Mouse (Mus musculus) adrenal gland, postnatal 4 days (tissue): ENCODE data around the gene Gpx5. TPM values are rescaled to one million over a fixed set of nuclear protein-coding genes. Genes with fewer than 3 reads are reported as not detected.

Experiments used
- DNase-seq, 2 experiments: peaks; one replicate each; pipeline ENCODE4 v3.0.0; 2021 to 2022; ENCODE audit warnings: low spot score in 2 of 2, mixed read lengths in 2 of 2
- long read RNA-seq, 2 experiments: library from polyadenylated mRNA; stranded (forward); transcript quantifications; one replicate each; pipeline ENCODE4 v2.0.0; 2021
- total RNA-seq, 2 experiments: library from RNA; stranded (reverse); gene quantifications; 2 replicates each; pipeline ENCODE4 v1.2.3; 2021

Gene Gpx5
- not detected for total RNA-seq
- long read RNA-seq, experiment 1, result 0 reads
- long read RNA-seq, experiment 2, result 0 reads

DNA sequence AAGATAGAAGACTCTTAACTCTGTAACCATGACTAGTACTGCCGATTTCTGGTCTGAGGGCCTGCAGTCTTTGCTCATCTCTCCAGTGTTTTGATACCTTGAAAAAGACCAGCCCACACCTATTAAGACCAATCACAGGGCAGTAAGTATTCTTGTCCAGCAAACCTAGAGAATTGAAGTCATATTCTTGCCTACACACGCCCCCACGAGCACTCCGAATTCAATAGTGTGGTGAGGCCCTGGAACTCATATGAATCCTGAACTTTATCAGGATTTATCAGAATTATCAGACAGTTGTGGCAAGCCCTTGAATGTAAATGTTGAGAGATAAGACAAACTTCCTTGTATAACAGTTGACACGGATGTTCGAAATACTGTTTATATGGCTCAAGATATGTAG, at the start of gene Gpx5:
Gene Gpx5 (minus strand): TSS at position 101 of the 400 bp plus-strand sequence.
- DNase-seq, result no peak

- DNase-seq, result no peak
These were observed 34.9 kb upstream of the Gpx5 start for GRCm38 (mm10) chr13:21327424-21327823.

- DNase-seq, result peak; percentile 58 to 68
These were observed 34.2 kb upstream of the Gpx5 start for GRCm38 (mm10) chr13:21326657-21327211.

- no peak for DNase-seq
These were observed 33.7 kb upstream of the Gpx5 start for GRCm38 (mm10) chr13:21326191-21326590.

DNA sequence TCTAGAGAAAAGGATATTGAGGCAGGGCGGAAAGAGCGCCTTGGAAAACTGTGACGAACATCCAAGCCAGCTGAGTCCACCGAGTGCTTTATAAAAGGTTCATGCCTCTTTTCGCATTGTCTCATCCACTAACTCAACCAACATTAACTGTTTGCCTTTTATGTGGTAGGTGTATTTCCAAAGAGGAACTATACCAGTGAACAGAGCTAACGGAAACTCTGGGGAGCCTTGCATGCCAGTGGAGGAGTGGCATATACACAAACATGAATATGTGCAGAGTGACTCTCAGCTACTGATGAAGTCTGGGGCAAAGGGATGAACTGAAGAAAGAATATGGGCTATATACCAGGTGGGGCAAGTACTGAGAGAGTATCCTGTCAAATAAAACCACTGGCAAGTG, 30.9 kb upstream of the Gpx5 start:
- no peak for DNase-seq

DNA sequence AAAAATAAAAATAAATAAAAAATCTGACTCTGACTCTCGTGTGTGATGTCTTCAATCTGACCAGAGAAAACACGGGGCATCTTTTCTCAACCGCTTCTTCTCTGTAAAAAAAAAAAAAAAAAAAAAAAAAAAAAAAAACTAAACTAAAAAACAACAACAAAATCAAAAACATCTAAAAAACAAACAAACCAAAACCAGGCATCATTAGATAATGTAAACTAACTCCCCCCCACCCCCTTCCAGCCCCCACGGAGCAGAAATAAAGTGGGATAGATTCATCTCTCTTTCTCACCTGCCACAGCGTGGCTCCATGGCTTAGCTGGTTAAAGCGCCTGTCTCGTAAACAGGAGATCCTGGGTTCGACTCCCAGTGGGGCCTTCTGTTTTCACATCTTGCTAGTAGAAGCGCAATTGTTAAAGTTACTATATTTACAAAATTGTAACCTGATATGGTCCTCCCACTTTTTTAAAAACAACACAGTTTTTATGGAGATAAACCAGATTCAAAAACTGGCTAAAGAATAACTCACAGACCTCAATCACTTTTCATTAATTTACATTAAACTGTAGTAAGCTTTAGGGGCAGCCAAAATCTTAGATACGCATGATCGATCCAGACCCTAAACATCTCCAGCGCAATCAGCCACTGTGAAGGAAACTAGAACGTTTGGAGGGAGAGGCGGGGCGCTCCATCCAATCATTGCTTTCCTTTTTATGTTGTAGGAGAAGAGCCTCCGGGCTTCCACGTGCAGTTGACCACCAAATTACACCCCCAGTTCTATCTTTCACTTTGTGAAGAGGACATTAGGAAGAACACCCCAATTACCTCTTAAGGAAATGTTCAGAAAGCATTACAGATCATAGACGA, 30.2 kb upstream of the Gpx5 start:
- no peak for DNase-seq

DNA sequence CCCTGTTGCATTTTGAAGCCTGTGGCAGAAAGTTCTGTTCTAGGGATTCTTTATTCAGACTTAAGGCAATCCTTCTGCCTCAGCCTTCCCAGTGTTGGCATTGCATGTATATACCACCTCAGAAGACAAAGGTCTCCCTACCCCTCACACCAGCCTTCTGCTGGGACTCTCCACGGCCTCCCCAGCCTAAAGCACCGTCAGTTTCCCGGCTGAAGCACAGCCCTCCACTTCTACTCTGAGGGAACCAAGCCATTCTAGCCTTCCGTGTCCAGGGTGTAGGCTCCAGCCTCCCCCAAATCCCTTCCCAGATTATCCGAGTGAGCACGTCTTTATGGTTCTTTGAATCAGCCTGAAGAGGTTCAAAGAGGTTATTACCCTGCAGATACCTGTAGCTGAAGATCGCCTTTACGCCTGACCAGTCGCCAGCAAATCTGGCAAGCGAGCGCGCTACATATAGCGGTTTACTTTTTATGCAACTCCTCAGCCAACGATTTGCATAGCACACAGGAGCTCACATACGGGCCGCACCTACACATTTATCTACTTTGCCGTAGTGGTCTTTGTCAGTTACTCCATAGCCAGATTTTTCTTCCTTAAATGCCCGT, 29.5 kb upstream of the Gpx5 start:
- no peak for DNase-seq

DNA sequence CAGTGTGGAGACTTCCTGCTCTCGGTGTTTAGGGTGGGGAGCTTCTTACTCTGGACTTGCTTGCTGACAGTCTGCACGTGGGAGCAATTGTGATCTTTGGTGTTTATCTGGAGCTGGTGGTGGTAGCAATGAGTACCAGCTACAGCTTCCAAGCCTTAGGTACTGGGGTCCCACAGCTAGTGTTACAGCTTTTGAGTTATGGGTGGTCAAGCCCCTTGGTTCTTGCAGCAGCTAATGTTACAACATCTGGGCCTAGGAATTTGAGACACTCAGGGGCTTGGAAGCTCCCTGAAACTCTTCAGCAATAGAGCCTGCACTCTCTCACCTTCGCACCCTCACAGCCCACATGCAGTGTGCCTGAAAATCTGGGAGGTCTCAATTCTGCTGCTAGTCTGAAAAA, 27.7 kb upstream of the Gpx5 start:
- no peak for DNase-seq

DNA sequence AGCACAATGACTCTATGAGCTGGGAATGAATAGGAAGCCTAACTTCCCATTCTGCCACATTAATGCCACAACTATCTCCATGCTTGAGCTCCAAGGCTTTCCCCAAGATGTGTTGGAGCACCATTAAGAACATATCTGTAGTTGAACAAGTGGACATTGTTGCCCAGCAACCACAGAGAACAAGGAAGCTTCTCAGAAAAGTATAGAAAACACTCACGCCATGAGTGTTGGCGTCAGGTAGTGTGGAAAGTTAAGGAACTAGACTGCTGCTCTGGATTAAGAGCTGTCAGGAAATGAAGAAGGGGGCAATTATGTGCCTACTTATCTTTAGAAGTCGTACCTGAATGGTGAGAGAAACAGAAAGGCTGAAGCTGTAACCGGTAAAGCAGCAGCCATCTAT, 21.4 kb upstream of the Gpx5 start:
- no peak for DNase-seq

DNA sequence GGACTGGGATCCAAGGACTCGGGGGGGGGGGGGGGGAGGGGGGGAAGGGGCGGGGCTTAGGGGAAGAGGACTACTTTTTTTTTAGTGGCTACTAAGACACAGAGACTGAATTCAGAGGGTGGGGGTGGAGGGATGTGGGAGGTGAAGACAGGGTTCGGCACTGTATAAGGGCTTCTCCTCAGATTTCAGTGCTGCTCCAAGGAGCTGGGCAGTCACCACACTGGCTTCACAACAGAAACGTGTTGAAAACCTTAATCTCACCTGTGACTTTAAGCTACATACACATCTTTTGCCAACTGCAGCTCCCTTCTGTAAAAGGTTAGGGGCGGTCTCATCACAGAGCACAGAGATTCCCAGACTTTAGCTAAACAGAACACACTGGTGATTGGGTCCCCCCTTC, 20.3 kb upstream of the Gpx5 start:
- no peak for DNase-seq

DNA sequence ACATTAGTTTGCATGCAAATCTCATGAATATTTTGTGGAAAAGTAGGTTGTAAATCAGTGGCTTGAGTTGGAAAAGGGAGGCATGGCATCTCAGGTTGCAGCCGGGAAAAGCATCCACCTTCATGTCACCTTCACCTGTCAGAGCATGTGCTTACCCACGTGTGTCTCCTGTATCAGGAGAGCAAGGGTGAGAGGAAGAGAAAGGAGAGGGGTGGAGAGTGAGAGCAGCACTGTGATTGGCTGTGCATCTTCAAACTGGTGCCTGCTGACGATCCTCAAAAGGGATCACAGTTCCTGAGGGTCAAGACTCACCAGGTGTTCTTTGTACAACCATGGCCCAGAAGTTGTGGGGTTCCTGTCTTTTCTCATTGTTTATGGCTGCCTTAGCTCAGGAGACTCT, 19.4 kb upstream of the Gpx5 start, which contains the start of gene Gpx6:
Gene Gpx6 (plus strand): TSS at position 200 of the 400 bp plus-strand sequence.
- DNase-seq, result no peak

- no peak for DNase-seq
These were observed 17.3 kb upstream of the Gpx5 start for GRCm38 (mm10) chr13:21309788-21310187.

DNA sequence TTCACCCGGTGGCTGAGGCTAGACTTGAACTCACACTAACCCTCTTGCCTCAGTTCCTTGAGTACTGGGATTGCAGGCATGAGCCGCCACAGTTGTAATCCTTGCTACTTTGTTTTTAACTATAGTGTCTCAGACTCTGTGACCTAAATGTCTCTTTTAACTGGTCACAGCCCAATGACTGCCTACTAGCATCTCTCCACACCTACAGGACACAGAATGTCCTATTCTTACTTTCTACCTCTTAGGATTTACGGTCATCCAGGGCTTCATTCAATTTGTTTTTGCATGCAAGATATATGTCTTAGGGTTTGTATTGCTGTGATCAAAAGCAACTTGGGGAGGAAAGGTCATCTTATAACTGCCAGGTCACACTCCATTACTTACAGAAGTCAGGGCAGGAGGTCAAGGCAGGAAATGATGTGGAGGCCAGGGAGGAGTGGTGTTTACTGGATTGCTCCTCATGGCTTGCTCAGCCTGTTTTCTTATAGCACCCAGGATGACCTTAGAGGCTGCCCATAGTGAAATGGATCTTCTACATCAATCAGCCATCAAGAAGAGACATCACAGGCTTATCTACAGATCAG, 12.0 kb upstream of the Gpx5 start:
- no peak for DNase-seq

DNA sequence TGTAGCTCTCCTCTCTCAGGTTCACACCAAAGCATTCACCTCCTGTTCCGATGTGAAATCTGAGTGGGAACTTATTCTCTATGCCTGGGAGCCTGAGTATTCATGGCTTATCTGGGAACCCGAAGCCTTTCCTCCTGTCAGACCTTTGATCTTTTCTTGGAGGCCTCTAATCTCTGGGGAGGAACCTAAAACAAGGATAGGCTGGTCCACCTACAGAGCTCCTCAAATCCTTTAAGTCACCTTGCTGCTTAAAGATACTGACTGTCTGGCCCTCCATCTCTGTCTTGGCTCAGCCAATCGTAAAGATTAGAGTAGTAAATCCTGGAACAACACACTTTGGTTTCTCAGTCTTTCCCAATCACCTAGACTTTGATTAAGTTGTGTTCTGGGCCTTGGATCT, 6.0 kb upstream of the Gpx5 start:
- no peak for DNase-seq

GRCm38 (mm10) chr13:21279559-21279958, 13.0 kb downstream of the Gpx5 start:
- DNase-seq, result peak; percentile 29 to 57

DNA sequence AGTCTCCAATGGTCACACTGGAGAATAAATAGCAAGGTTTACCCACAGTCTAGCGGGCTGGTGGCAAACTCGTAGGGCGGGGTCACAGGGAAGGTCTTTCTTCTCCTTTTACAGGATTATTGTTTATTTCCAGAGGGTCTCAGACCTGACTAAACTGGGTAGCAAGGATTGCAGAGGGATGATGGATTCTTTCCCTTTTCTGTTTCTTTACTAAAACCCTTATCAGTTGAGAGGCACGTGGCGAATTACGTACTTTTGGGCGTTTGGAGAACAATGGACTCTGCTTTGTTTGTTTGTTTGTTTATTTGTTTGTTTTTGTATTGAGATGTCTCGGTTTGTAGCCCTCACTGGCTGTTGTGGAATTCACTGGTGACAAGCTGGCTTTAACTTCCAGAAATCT, 13.5 kb downstream of the Gpx5 start:
- DNase-seq, result no peak

DNA sequence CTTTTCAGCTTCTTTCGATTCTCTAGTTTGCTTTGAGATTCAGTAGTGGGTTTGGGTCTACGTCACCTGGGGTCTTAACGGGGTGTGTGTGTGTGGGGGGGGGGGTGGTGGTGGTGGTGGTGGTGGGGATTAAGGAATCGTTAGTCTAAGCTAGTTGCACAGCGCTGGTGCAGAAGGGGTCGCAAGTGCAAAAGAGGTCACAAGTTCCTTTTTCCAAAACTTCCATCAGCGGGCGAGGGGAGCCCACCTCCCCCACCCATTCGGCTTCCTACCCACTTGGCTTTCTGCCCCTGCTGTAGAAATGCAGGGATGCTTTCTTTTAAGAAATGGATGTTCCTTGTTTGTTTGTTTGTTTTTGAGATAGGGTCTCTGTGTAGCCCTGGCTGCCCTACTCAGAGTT, 16.0 kb downstream of the Gpx5 start:
- DNase-seq, result no peak

DNA sequence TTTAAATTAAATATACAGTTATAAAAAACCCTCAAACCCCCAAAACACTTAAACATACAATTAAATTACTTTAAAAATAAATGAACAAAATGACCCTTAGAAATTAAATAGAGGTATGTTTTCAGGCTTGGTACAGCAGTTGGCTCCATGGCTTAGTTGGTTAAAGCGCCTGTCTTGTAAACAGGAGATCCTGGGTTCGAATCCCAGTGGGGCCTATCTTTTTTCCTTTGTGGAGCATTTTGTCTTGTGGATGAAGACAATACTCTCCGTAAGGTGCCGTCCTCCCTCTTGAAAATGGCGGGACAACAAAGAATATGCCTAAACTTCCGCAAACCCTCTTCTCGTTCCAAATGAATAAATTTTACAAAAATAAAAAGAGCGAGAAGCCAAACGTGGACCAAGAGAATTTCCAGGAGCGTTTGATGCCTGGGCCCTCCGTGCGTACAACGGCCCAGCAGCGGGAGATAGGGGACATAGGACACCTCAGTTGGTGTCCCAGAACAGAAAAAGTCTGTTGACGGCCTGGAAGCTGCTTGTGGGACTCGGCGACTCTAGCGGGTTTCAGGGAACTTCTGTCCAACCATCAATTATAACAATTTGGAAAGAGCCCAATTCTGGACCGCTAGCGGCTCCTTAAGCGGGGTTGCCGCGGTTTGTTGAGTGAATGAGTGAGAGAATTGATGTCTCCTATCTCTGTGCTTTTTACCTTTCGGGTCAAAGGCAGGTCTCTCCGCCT, 16.5 kb downstream of the Gpx5 start:
- DNase-seq, result peak in 1 of 2 experiments; percentile 29

DNA sequence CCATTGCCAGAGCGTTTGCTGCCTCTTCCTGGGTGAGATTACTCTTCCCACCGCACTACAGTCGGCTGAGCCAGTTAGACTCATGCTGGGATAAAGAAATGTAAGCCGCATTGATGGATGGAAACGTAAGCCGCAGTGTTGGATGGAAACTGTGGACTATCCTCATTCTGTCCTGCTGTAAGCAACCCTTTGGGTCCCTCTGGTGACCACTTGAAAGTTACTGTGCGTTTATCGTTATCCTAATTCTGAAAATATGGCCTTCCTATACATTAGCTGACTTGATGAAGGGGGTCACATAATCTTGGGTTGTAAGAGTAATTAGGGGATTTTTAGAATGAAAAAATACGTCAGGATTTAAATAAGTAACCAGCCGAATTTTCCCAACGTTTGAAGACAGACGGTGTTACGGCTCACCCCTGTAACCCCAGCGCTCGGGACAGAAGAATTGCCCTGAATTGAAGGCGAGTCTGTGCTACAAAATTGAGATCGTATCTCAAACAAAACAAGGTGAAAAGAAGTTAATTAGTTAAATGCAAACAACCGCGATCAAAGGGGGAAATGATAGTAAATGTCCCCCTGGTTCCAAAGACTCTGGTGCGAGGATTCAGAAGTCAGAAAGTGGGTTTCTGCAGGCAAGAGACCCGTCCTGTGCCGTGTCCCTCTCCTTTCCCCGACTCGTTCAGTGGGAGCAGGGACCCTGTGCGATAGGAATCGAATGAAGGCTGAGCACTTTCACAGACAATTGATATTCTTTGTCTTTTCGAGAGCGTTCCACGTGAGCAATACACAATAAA, 17.3 kb downstream of the Gpx5 start:
- no peak for DNase-seq

DNA sequence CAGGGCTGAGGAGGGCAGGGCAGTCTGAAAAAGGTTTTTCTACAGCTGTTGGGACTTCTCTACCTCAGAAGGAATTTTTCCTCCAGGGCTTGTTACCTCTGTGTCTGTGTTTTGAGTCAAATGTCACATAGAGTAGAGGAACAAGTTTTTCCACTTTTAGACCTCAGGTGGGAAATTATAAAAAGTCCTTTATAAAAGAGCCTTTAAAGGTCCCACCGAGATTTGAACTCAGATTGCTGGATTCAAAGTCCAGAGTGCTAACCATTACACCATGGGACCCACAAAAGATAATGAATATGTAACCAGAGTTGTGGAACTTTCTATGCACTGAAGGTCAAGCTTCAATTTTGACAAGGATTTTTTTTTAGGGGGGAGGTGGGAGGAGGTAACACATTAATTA, 24.3 kb downstream of the Gpx5 start:
- DNase-seq, result no peak
